Mouse (Mus musculus): ENCODE measurements around the gene Lgmn. TPM values are rescaled to one million over a fixed set of nuclear protein-coding genes. Genes with fewer than 3 reads are reported as not detected.

Gene Lgmn
- polyA plus RNA-seq, 1 experiment: 70.2 TPM

DNA sequence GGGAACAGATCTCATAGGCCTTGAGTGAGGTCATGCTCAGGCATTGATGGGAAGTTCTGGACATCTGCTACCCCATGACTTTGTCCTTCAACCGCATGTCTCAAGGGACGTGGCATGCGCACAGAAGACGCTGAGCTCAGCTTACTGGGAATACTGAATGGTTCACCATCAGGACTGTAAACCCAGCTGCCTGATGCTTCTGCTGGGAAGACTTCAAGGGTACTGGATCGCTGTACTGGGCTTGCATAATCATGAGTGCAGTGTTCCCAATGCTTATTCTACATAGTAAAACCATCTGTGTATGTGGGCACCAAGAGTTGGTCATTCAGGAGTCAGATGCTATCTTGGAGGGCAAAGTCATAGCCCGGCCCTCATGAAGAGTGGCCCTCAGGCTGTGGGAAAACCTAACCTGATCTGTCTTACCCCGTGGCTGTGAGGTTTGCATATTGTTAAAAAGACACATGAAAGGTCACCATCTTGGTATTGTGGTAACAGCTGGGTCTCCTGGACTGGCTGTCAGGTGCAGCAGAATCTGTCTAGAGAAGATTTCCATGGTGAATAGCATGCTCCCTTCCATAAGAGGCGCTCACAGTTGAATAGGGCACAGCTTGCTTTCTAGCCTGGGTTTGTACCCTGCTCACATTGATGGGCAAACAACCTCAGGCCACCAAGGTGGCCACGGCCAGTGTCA is 73.3 kb downstream of the Lgmn start:
- TF ChIP-seq CTCF (IDR thresholded peaks at IDR 0.05; ENCODE audit: extremely low read depth, insufficient read length, insufficient replicate concordance, low read depth, low read length): no peak
- TF ChIP-seq POLR2A (IDR thresholded peaks at IDR 0.05; ENCODE audit: low read depth, low read length): no peak

DNA sequence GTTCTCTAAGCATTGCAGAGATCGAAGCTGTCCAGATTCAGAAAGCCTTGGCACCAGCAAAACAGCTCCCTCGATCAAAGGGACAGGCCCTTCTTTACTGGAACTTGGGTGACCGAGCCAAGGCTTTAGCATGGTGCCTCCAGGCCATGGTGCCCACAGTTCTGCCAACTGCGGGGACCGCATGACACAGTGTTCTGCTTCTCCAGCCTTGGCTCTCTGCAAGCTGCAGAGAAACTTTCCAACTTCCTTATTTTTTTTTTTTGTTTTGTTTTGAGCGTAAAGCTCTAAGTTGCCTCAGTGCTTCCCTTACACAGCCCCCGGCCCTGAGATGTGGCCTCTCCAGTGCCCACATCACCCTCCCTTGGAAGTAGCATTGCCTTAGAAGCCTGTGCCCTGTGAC is 74.6 kb downstream of the Lgmn start:
- peaks cover 10% of the 10 kb centered on the region for H3K4me1 ChIP-seq (ENCODE audit: control insufficient read depth, insufficient read depth, insufficient read length, low read length)
- H3K27ac ChIP-seq (ENCODE audit: insufficient read depth, low read depth, low read length): no peak overlapping the region
- peaks cover 13% of the 10 kb centered on the region for H3K36me3 ChIP-seq (ENCODE audit: control insufficient read depth, insufficient read depth, low read length)
- H3K27me3 ChIP-seq (ENCODE audit: control insufficient read depth, insufficient read depth, low read length): no peaks in the 10 kb centered on the region
- TF ChIP-seq CTCF (IDR thresholded peaks at IDR 0.05; ENCODE audit: extremely low read depth, insufficient read length, insufficient replicate concordance, low read depth, low read length) (no peak), POLR2A (IDR thresholded peaks at IDR 0.05; ENCODE audit: low read depth, low read length) (no peak)
- 82% methylated on average over 7 of the region's 7 CpGs for WGBS
- H3K4me3 ChIP-seq (ENCODE audit: low read depth, low read length): no peak overlapping the region

More for the DNA sequence above, 73.3 kb downstream of the Lgmn start:
- H3K36me3 ChIP-seq (ENCODE audit: control insufficient read depth, insufficient read depth, low read length): peaks cover 13% of the 10 kb centered on the region
- peaks cover 10% of the 10 kb centered on the region for H3K4me1 ChIP-seq (ENCODE audit: control insufficient read depth, insufficient read depth, insufficient read length, low read length)
- WGBS: 89% methylated on average over 9 of the region's 9 CpGs
- H3K27ac ChIP-seq (ENCODE audit: insufficient read depth, low read depth, low read length): no peak overlapping the region
- no peaks in the 10 kb centered on the region for H3K27me3 ChIP-seq (ENCODE audit: control insufficient read depth, insufficient read depth, low read length)
- no peak overlapping the region for H3K4me3 ChIP-seq (ENCODE audit: low read depth, low read length)

DNA sequence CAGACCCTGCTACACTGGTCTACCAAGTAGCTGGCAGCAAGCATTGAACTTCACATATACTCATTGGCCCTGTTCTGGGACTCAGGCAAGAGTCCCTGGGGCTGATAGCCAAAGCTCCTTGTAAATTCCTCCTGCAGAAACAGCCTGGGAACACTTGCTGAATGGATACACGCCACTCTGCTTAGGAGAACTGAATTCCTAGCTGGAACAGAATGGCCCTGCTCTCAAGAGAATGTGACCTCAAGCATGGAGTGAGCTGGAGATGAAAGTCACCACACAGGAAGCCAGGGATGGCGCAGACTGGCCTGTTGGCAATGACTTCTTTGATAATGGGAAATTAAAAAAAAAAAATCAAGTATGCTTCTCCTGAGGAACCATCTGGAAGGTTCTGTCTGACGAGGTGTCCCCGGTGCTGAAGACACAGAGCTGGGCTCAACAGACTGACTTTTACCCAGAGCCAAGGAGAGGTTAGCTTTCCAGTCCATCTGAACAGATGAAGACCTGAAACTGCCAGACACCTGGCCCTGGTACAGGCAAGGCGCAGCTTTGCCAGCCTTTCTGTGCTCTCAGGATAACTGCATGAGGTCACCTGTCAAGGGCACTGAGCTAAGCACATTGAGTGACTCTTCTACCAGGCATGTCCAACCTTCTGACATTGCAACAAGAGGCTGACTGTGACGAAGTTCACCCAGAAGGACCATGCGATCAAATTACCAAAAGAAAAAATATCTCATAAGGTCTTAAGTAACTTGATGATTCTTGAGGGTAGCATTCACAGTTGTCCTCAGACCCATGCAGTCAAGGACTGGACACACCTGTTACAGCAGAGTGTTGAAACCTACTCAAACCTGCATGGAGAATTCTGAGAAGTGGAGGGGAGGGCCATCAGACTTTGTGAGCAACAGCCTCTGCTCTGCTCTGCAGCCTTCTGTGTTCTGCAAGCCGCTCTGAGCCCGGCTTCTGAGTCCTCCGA is 78.1 kb downstream of the Lgmn start:
- H3K36me3 ChIP-seq (ENCODE audit: control insufficient read depth, insufficient read depth, low read length): no peaks in the 10 kb centered on the region; the same call in 1 of the 2 replicates
- 85% methylated on average over 10 of the region's 10 CpGs for WGBS
- TF ChIP-seq POLR2A (IDR thresholded peaks at IDR 0.05; ENCODE audit: low read depth, low read length): no peak
- no peak for TF ChIP-seq CTCF (IDR thresholded peaks at IDR 0.05; ENCODE audit: extremely low read depth, insufficient read length, insufficient replicate concordance, low read depth, low read length)

DNA sequence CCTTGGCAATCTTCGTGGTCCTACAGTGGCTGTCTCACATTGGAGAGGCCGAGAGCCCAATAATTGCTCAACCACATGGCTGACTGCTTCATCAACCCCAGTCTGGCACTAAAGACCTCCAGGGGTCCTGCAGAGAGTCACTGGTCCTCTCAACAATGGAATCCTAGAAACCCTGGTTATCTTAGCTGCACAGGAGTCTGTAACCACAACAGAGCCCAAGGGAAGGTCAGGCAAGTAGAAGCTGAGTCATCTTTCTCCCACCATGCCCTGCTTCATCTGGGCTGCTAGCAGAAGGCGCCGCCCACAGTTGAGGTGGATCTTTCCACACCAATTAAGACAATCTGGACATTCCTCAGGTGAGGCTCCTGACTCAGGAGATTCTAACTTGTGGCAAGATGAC is 80.2 kb downstream of the Lgmn start:
- H3K36me3 ChIP-seq (ENCODE audit: control insufficient read depth, insufficient read depth, low read length): no peaks in the 10 kb centered on the region; the same call in 1 of the 2 replicates
- no peaks in the 10 kb centered on the region for H3K27me3 ChIP-seq (ENCODE audit: control insufficient read depth, insufficient read depth, low read length)
- no peak overlapping the region for H3K27ac ChIP-seq (ENCODE audit: insufficient read depth, low read depth, low read length)
- H3K4me3 ChIP-seq (ENCODE audit: low read depth, low read length): no peak overlapping the region
- no peaks in the 10 kb centered on the region for H3K4me1 ChIP-seq (ENCODE audit: control insufficient read depth, insufficient read depth, insufficient read length, low read length)
- 89% methylated on average over 4 of the region's 4 CpGs for WGBS
- TF ChIP-seq POLR2A (IDR thresholded peaks at IDR 0.05; ENCODE audit: low read depth, low read length) (no peak), CTCF (IDR thresholded peaks at IDR 0.05; ENCODE audit: extremely low read depth, insufficient read length, insufficient replicate concordance, low read depth, low read length) (no peak)

More for the DNA sequence above, 78.1 kb downstream of the Lgmn start:
- Histone ChIP-seq H3K4me3 (ENCODE audit: low read depth, low read length) (no peak overlapping the region), H3K4me1 (ENCODE audit: control insufficient read depth, insufficient read depth, insufficient read length, low read length) (peaks cover 3% of the 10 kb centered on the region; the same call in 1 of the 2 replicates), H3K27ac (ENCODE audit: insufficient read depth, low read depth, low read length) (no peak overlapping the region), H3K27me3 (ENCODE audit: control insufficient read depth, insufficient read depth, low read length) (no peaks in the 10 kb centered on the region)

DNA sequence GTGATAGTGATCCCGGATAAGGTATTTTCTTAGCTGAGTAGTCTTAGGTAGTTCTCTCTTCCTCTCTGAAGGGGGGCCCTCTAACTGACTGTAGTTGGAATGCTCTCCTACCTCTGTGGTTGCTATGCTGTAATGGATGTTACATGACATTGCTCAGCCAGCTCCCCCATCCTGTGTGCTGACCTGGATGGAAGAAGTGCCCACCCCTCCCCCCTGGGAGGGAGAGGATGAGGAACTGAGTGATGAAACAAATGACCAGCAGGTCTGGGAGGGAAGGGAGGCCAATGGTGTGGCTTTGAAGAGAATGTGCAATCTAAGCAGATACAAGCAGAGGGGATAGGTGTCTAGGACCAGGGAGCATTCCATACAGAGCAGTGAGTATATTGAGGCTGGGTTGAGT is 82.8 kb downstream of the Lgmn start:
- Histone ChIP-seq H3K4me3 (ENCODE audit: low read depth, low read length) (no peak overlapping the region), H3K27ac (ENCODE audit: insufficient read depth, low read depth, low read length) (no peak overlapping the region), H3K4me1 (ENCODE audit: control insufficient read depth, insufficient read depth, insufficient read length, low read length) (no peaks in the 10 kb centered on the region), H3K27me3 (ENCODE audit: control insufficient read depth, insufficient read depth, low read length) (no peaks in the 10 kb centered on the region), H3K36me3 (ENCODE audit: control insufficient read depth, insufficient read depth, low read length) (no peaks in the 10 kb centered on the region; the same call in 1 of the 2 replicates)
- TF ChIP-seq POLR2A (IDR thresholded peaks at IDR 0.05; ENCODE audit: low read depth, low read length) (no peak), CTCF (IDR thresholded peaks at IDR 0.05; ENCODE audit: extremely low read depth, insufficient read length, insufficient replicate concordance, low read depth, low read length) (no peak)
- 96% methylated on average over 1 of the region's 1 CpGs for WGBS

DNA sequence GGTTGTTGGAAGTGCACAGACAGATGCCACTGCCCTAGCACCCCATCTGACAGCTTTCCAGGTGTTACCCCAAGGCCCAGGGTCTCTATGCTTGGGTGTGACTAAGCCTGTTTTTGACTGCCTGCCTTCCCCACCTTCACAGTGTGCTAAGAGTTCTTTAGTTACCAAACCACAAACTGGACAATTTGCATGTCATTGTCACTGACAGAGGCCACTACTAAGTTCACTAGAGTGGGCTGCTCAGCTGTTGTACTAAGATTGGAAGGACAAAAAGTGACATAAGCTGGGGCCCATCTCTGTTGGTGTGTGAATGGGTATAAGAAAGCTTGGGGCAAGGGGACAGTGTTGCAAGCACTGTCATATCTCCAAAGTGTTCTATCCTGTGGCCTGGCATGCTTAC is 83.8 kb downstream of the Lgmn start:
- H3K36me3 ChIP-seq (ENCODE audit: control insufficient read depth, insufficient read depth, low read length): no peaks in the 10 kb centered on the region; the same call in 1 of the 2 replicates
- TF ChIP-seq CTCF (IDR thresholded peaks at IDR 0.05; ENCODE audit: extremely low read depth, insufficient read length, insufficient replicate concordance, low read depth, low read length) (no peak), POLR2A (IDR thresholded peaks at IDR 0.05; ENCODE audit: low read depth, low read length) (no peak)
- no peaks in the 10 kb centered on the region for H3K27me3 ChIP-seq (ENCODE audit: control insufficient read depth, insufficient read depth, low read length)
- no peak overlapping the region for H3K27ac ChIP-seq (ENCODE audit: insufficient read depth, low read depth, low read length)
- no peaks in the 10 kb centered on the region for H3K4me1 ChIP-seq (ENCODE audit: control insufficient read depth, insufficient read depth, insufficient read length, low read length)
- no peak overlapping the region for H3K4me3 ChIP-seq (ENCODE audit: low read depth, low read length)
